Mouse (Mus musculus) right cerebral cortex, adult 2 months (tissue): ENCODE data around the gene Tnfrsf11a.
"Not testable (repeated sequence)": the region's sequence is repeated elsewhere in the genome, so short reads cannot be mapped to it uniquely, and the experiment has no call there.

Experiments
- DNase-seq, 2 experiments: peaks; one replicate each; pipeline ENCODE4 v3.0.0; 2021 to 2022; ENCODE audit warnings: low spot score in 2 of 2

Tnfrsf11a gene

DNA sequence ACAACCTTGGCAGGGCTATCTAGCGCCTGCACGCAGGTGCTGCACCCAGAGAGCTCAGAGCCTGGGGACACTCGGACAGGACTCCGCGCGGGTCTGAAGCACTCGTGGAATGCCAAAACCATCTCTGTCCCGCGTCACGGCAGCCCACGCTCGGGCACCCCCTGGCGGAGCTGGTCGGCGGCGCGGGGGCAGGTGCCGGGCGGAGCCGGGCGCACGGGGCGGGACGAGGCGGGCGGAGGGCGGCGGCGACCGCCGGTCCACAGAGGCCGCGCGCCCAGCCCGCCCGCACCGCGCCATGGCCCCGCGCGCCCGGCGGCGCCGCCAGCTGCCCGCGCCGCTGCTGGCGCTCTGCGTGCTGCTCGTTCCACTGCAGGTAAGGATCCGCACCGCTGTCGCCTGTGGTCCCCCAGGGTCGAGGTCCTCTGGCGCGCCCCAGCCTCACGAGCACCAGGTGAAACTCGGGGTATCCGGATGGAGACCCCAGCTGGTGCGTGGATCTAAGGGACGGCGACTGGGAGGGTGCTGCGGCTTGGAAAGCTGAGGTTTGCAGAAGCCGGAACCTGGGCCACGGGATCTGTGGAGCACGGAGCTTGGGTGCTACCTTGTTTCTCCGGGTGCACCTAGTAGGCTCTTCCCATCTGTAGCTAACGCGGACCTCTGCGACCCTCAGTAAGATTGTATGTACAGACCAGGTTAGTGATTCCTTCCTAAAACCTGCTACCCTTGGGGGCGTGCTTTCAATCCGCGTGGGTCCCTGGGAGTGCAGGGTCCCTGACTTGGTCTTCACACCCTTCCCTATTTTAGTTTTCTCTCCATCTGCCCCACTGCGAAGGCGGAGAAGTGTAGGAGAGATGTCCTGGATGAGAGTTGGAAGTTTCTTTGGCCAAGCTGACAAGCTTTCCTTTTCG lies at the start of gene Tnfrsf11a:
Gene Tnfrsf11a (plus strand): TSS at position 262 of the 908 bp plus-strand sequence.
- DNase-seq = peak; percentile 47 to 60

DNA sequence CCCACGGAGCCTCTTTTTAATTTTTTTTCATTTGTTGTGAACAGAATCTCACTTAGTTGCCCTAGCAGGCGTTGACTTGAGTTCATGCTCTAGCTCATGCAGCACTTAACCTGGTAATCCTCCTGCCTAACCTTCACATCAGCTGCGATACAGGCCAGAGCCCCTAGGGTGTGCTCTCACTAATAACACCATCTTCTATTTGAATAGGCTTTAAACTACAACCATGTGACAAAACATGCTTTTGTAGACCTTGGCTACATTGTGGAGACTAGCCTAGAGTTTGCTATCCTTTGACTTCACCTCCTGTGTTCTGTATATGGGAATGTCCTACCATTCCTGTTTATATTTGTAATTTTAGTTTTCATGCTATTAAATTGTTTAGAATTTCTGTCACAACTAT lies 45.2 kb upstream of the Tnfrsf11a start:
- no peak for DNase-seq

DNA sequence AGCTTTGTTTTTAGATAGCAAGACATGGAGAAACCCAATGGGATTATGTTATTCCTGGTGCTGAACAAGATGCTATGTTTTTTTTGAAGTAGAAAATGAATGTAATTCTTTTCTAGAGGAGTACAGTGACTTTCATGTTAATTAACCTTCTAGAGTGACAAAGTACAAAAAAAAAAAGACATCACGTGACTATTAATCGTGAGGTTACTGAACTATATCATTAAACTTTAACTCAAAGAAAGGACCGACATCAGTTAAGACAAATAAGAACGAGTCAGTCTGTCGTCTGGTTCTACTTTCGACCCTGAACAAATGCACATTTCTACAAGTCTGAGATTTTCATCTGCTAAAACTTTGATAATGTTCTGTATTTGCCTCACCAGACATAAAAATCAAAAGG lies 42.2 kb upstream of the Tnfrsf11a start:
- DNase-seq = no peak

DNA sequence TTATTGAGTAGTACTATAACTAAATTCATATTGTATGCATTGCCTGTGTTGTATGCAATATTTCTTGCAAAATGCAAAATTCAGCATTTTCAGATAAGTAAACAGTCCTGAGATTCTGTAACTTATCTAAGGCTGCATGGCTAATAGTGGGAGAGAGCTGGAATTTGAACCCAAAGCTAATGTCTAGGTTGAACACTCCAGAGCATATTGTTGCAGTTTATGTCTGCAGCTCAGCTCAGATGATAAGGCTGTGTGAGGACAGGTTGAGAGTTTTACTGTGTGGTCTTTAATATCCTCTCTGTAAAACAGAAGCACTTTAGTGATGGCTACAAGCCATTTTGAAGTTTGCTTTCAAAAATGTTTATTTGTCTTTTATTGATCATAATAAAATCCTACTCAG lies 41.0 kb upstream of the Tnfrsf11a start:
- no peak for DNase-seq

DNA sequence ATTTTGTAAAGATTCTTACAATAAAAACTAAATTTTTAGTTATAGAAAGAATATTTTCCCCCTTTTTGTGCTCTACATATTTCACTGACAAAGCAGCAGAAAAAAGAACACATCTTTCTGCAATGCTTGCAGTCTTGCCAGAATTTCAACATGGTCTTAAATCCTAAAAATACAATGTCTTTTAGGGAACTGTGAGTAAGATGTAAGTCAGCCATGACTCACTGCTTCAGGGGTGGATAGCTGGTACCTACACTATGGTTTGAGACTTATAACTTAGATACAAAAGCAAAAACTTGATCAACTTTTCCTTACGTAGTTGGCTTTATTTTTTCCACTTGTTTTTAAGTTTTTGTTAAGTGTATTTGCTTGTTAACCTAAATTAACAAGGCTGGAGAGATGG lies 38.0 kb upstream of the Tnfrsf11a start:
- peak in 1 of 2 experiments; percentile 27 for DNase-seq

DNA sequence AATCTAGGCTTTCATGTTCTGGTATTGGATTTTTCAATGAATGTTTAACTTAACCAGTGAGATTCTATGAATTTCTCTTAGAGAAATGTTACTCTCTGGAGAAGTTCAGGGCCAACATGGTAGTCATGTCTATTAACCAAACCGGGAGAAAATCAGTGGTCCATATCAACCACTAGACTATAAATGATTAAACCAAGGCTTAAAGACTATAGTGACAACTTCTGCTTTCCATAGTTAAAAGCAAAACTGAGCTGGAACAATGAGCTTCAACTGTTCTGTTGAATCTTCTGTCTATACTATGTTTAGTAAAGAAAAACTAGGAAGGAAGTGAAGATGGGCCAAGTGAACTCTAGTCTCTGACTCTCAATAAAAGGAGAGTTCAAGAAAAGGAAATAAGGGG lies 34.1 kb upstream of the Tnfrsf11a start:
- DNase-seq = no peak

DNA sequence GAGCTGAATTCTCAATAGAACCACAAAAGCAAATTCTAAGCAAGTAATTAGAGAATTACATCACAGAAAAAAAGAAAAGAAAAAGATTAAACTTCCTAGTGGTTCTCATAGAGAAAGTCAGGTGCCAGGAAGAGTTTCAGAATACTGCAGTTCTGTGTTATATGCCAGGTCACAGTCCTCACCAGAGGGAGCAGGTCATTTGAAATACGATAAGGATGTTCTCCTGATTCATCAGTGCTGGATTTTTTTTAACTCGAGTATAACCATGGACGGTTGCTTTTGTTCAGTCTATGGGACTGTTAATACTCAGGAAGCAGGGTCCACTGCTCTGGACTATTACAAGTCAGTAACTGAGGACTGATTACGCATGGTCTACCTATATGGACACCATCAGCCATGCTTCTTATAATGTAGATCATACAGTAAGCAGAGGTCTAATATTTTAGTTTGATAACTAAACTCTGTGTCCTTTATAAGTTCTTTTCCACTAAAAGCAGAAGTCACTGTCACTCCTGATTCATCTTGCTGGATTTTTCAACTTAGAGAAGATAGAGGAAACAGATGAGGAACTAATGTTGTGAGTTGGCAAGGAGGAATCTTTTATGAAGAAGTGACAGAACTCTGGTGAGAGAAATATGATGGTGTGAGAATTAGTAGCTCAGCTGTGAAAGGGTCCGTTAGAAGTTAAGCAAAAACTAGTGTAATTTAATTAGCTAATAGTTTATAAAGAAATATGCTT lies 33.5 kb upstream of the Tnfrsf11a start:
- DNase-seq = no peak

DNA sequence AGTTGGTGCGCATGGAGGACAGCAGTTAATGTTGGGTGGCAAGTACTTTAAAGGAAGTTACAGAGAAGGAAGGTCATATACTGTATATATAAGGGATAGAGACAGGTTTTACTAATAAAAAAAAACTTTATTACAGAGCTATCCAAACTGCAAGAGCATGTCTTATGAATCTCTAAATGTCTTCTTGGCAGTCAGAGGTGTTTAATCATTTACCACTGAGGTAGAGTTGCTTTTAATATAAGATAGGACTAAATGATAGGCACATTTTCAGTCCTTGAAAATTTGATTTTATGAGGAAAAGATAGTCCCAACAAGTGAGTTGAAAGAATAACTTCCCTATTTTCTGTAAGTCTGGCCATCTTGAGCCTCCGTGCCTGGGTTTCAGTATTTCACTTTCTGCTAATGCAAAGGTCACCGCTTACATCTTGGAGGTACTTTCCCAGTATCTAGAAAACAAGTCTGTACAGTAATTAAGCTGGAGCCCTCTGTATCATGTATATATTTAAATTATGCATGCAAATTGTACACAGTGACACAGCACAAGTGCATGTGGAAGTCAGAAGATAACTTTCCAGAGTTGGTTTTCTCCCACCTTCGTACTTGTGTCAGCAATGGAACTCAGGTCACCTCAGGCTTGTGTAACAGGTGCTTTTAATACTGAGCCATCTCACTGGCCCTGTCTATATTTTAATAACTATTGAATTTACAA lies 32.3 kb upstream of the Tnfrsf11a start:
- DNase-seq = no peak

DNA sequence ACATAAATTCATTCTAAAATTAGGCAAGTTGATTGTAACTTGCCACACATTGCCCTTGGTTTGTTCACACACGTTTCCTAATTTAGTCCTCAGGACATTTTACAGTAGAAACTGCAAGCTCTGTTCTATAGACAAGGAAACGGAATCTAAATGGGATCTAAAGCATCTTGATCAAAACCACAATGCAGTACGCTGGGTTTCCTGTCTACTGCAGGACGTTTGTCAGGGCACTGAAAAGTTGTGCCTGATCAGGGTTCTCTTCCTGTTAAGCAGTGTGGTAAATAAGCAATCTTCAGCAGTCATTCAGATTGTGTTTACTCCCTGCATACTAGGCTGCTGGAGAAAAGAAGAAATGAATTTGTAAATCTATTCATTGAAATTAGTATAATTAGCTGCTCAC lies 28.3 kb upstream of the Tnfrsf11a start:
- no peak for DNase-seq

DNA sequence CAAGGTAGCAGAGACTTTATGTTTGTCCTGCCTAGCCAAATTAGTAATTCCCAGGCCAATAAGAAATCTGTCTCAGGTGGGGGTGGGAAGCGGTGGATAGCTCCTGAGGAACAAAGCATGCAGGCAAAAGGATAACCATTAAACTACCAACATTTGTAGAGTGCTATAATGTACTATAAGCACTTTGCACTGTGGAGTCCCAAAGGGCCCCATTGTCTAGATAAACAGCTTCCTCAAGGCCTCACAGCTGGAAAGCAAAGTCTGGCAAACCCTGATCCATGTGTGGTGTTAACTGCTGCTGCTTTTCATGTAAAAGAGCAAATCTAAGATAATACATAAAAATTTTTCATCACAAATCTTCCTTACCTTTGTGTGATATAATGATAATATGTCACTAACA lies 27.6 kb upstream of the Tnfrsf11a start:
- DNase-seq = no peak

DNA sequence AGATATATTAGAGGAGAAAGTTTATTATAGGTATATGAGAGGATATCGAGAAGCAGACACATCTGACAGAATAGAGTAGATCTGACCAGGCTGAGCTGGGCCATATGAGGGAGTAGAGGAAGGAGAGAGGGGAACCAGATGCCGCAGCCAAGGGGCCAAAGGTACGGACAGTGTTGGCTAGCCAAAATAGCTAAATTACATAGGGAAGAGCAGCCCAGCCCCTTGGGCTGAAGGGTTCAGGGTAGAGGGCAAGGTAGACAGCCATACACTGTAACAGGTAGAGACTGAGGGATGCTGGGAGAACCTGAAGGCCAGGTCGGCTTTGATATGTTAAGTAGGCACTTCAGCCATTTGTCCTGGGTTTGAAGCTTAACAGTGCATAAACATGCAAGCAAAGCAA lies 21.7 kb upstream of the Tnfrsf11a start:
- DNase-seq = no peak

DNA sequence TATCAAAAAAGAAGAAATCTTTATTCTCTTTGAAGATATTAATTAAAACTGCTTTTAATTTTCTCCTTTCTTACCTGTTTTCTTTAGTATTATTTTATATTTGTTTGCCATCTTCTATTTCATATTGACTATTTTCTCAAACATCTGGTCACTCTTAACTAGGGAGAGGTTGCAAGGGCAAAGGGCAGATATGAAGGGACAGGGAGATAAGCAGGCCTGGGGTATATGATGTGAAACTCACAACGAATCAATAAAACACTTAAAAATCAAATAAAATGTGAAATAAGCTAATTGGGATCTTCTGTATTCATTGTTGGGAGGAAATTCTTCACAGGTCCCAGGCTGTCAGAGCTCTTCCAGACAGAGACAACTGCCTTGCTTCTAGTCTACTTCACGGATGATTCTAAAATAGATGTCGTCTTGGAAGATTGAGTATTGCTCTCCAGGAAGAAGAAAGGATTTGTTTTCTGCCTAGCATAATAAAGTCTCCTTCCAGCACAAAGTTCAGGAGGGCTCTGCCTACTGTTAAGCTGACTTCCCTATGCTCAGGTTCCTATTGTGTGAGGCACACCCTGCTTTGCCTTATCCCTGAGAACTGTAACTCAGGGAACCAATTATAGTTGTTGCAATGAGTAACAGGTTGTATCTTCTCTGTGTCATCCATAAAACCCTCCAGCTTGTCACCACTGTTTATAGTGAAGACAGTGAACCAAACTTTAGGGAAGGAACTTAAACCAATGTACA lies 20.9 kb upstream of the Tnfrsf11a start:
- no peak for DNase-seq

DNA sequence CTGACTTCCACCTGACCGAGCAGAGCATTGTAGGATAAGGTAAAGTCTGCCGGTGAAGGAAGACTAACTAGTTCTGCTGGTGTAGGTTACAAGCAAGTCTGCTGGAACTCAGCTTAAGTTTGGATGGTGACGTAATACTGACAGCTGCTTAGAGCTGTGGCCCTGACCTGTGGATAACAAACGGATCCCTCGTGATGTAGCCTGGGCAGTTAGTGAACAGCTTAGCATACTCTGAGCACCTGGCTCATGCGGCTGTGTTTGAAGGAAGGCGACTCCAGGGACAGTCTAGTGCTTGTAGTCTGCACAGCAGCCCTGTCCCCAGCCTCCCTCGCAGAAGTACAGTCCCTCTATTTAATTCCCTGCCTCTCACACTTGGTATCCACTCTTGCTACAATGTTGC lies 14.9 kb upstream of the Tnfrsf11a start:
- DNase-seq = no peak

DNA sequence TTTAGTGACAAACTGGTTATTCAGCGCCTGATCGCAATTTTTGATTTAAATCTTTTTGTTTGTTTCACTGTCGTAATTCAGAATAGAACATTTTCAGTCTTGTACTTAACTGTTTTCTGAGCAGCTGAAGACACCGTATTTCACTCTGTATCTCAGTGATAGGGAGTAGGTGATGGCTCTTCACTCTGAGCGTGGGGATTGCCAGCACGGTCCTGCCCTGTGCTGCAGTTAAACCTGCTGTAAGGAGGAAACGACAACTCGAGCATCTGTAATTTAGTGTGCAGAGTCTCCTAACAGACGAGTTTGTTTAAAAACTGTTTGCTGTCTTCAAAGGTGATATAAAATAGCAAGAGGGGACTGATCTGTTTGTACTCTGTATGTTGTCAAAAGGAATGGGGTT lies 14.4 kb upstream of the Tnfrsf11a start:
- DNase-seq = not testable (repeated sequence)

DNA sequence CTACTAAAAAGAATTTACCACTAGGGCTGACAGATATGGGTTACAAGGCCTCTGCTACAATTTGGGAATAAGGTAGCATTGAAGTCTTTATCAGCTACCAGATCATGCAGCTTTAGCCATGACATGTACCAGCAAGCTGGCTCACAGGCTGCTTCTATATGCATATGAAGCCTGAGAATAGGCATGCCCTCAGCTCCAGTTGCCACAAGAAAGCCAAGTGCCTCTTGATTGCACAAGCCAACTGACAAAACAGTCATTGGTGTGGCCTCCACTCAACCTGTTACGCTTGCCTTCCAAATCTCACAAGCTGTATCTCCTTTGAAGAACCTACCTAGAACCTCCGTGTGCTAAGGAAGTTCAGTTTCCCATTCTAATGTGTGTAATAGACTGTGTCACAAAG lies 12.1 kb upstream of the Tnfrsf11a start:
- DNase-seq = no peak

DNA sequence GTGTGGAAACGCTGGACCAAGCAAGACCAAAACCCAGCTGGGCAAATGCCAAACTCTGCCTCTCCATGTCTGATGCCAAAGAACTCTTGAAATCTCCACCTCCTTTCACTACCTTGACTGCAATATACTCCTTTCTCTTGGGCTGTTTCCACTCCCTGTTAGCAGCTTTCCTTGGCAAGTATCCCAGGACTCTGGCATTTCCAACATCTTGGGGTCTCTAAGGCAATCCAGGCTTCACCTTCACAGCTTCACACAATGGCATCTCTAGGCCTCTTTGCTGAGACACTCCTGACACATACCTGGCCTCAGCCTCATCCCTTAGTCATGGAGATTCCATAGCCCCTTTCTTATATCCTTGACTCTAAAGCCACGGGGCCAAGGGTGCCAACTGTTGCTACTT lies 9.8 kb upstream of the Tnfrsf11a start:
- no peak for DNase-seq

DNA sequence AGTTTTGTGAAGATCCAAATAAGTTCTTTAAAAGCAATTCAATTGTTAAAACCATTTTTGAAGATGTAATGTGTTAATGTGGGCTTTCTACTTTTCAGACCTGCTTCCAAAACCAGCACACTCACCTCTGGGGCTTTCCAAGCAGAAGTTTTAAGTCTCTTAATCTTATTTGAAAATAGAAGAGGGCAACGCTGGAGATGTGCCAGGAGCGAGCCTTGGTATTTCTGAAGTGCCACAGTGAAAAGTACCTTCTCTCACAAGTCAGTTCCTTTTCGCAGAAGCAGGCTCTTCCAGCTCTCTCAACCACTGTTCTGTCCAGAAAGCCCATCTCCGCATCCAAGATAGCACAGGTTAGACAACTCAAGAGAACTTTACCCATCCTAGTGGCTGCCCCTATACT lies 4.1 kb upstream of the Tnfrsf11a start:
- DNase-seq = no peak

DNA sequence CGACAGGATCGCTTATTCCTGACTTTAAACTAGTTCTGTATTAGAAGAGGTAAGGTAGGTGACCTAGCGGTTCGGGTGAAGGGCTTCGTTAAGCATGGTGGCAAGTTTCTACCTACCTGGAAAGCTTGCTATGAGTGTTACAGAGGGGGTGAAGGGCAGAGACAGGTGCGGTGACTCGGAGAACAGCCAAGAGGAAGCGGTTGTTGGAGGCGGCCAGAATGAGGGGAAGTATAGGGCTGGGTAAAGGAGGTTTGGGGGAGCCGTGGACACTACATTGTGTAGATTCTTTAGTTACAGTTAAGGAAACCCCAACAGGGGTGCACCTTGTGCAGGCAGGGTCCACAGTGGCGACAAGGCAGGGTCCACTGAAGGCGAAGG lies 450 bp upstream of the Tnfrsf11a start:
- peak in 1 of 2 experiments; percentile 20 for DNase-seq

DNA sequence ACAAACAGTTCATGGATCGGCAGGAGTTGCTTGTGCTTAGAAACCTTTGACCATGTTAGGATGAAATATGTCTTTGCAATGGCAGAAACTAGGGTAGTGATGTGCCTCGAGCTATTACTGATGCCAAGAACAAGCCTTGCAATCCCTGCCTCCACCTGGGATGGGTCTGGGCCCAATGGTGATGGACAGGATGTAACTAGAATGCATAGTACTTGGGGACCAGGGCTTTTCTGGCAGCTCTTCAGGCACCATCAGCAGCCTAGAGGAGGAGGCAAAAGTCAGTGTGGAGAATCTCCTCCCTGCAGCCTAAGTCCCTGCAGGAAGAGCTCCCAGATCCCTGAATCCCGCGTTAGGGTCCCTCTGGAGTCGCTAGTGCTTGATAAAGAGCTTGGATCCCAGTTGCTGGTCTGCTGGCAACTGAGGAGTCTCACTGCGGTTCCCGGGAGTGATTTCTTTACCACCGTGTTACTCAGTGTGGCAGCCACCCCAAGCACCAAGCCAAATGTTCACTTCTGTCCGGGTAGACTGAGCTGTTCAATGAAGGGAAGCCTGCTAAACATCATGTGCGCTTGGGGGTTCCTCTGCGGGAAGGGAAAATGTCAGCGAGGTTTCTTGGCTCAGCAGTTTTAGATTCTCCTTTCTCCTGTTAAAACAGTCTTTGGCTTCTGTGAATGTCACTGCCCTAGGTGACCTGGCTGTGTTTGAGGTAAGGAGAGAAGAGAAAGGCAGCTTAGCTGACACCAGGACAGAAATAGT lies 1.1 kb downstream of the Tnfrsf11a start:
- DNase-seq = peak; percentile 12 to 33

DNA sequence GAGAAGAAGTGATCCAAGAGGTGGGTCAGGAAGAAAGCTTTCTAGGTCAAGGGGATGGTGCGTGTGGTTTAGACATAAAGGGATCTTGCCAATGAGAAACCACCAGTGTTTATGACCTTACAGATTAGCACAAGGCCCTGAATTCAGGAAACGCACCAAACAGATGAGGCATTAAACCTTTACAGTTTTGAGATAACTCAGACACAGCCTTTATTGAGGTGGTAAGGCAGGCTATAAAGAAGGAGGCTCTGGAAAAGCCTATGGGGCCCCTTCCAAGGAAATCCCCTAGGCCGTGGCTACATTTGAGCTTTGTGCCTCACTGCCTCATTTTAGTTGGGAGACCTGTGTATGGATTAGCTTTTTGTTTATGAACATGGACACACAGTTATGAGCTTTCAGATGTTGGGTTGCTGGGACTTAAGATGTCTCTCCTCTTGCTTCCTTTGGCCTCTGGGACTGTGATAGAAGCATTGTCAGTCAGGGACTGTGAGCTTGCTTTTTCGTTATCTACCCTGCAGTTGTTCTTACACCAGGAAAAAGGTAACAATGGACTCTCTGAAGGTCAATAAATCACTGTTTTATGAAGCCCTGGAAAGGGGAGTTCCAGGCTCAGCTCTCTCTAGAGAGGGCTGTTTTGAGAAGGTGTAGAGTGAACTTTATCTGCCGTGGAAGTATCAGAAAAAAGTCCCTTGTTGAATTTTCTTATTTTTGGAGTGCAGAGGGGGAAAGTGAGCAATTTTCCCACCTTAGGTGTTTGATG lies 3.9 kb downstream of the Tnfrsf11a start:
- no peak for DNase-seq
